Mouse (Mus musculus) lung, postnatal 10 days (tissue): ENCODE data around the gene Zfp248.

Experiments
- DNase-seq: peaks from one replicate; pipeline ENCODE4 v3.0.0; 2021

The Zfp248 gene

DNA sequence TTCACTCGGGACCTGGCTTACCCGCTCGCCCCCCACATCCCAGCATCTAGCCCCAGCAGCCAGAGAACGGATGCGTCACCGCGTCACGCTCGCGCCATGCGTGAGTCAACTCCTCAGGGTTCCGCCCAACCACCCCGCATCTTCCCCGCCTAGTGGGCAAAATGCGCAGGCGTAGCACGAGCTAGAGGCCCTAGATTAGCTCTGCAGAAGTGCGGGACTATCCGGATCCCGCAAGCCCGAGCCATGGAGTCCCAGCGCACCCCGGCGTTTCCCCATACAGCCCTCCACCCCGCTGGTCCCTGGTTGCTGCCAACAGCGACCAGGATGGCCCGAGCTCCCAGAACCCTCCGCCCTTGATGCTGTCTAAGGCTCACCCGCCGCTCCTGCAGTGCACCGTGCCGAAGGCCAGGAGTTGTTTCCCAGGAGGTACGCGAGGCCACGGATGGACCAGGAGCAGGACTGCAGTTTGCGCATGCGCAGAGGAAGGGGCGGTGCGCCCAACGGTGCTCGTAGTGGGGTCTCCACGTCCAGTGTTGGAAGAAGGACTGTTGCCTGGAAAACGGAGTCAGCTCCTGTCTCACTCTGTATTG is at the start of gene Zfp248:
Gene Zfp248, minus strand, starts transcription at position 487 of the 590 bp plus-strand sequence.
- peak; percentile 93 for DNase-seq

GRCm38 (mm10) chr6:118499010-118499409 is 43.7 kb upstream of the Zfp248 start:
- DNase-seq: no peak

DNA sequence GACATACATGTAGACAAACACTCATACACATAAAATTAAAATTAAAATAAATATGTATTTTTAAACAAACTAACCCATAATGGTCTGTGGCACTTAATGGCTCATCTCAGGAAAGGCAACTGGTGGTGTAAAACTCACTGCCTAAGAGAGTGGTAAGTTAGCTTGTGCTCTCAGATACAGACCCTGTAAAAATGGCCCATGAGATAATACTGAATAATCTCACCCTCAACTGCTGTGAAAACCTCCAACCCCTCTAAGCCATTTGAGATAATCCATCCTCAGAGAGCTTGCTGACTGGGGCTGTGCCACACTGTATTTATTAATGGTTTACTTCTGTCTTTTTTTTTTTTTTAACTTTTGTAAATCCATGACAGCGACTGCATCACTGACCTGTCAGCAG is 26.8 kb upstream of the Zfp248 start:
- DNase-seq: no peak

- DNase-seq: peak; percentile 86
These were observed 23.8 kb upstream of the Zfp248 start, which contains the start of gene Zfp9 for GRCm38 (mm10) chr6:118478957-118479708. TSS of gene Zfp9 (minus strand) at chr6:118479320.

GRCm38 (mm10) chr6:118477875-118478785 is 22.8 kb upstream of the Zfp248 start:
- no peak for DNase-seq

DNA sequence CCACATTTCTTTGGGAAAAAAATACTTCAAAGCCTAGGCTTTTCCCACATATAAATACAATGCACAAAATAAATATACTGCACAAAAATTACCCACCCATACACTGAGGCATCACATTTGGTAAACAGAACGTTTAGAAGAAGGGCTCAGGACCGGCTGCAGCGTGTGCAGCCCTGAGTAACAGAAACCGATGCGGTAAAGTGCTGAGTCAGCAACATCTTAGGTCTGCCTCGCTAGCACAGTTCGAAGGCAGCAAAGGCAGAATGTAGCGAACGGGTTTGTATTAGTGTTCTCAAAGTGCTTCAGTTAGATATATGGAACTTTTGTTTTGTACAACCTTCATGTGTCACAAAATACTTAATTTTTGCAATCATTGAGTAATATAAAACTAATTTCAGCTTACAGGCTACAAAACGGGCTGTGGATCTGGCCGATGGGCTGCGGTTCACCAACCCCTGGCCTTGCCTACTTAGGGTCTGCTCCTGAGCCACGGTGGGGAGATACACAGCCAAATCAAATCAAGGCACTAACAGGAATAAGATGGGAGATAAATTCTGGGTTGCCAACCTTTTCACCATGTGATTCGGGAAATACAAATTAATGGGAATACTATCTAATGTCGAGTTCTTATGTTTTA is 6.9 kb upstream of the Zfp248 start:
- no peak for DNase-seq

- DNase-seq: no peak
These were observed 2.4 kb upstream of the Zfp248 start for GRCm38 (mm10) chr6:118457726-118458125.

GRCm38 (mm10) chr6:118454452-118454851 is 876 bp downstream of the Zfp248 start:
- DNase-seq: no peak

GRCm38 (mm10) chr6:118431502-118431901 is 23.8 kb downstream of the Zfp248 start:
- no peak for DNase-seq

DNA sequence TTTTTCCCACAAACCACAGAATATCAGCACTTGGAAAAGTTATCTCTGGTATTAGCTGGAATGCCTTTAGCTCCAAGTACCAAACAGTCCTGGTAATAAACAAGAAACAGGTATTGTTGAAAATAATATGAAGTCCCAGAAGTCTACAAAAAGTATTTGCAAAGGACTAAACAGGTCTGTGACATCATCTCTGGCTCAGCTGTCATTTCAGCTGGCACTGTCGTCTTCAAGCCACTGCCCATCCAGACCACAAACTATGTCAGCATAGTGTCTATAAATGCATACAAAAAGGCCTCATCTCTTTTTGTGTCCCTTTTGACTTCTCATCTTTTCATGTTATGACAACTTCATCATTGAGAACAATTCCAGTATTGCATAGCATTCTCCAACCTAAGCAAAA is 28.7 kb downstream of the Zfp248 start:
- no peak for DNase-seq

DNA sequence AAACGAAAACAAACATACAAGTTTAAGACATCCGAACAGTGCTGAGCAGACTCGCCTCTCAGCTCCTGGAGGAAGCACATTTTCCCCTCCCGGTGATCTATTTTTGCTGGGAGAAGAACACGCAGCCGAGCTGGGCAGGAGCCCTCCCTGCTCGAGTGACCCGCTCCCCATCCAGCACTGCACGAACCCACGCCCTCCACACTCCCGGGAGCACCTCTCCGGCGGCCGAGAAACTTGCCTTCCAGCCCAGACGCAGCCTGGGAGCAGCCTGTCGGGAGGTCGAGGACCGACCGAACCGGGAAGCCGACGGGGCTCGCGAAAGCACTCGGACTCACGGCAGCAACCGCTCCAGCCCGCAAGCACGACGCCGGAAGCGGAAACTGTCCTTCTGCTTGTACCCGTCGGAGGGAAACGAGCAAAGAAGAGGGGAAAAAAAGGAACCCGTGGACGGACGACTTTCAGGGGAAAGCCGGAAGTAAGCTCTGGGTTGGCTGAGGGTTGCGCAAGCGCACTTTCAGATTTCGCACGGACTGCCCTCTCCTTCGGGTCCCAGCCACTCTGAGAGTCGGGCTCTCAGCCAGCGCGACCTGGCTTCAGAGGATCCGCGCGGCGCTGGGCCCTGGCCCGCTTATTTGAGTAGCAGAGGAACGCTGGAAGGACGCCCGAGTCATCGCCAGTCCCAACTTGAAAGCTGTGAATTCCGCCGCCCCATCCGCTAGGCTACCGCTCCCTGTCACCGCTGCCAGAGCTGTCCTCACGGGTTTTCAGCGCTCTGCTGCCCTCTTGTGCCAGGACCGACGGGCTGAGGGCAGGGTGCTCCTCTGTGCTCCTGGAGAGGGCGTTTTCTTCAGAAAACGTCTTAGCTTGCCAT is 36.0 kb downstream of the Zfp248 start, which contains the start of gene Bms1:
Gene Bms1, minus strand, starts transcription at position 425 of the 871 bp plus-strand sequence.
- peak; percentile 97 for DNase-seq

DNA sequence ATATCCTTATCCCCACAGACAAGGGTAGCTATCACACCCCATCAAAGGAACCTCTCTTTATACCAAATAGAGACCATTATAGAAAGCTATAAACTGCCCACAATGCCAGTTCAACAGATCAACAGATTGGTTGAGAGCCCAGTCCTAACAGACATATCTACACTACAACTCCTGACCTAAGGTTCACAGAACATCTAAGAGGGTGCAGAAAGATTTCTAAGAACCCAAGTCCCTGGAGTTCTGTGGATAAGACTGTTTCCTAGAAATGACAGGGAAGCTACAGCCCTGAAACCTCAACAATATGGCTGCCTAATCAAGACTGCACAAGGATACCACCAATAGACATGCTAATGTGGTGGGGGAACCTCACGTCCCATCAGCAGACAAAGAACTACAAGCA is 44.9 kb downstream of the Zfp248 start:
- no peak for DNase-seq

- no peak for DNase-seq
These were observed 46.8 kb downstream of the Zfp248 start for GRCm38 (mm10) chr6:118408510-118408909.

DNA sequence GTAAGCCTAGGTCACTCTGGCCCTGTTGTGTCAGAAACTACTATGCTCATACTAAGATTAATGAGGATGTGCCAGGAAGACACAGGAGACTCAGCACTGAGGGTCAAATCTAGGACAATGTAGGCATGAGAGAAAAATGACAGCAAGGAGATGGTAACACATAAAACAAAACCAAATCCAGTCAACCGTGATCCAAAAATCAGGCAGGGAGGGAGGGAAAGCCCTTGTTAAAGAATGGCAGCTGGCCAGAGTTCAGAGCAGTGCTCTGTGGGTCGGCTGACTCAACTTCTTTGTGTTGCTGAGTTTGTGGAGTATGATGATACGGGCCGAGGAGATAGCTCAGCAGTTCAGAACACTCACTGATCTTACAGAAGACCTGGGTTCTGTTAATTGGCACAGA is 48.9 kb downstream of the Zfp248 start:
- DNase-seq: no peak

DNA sequence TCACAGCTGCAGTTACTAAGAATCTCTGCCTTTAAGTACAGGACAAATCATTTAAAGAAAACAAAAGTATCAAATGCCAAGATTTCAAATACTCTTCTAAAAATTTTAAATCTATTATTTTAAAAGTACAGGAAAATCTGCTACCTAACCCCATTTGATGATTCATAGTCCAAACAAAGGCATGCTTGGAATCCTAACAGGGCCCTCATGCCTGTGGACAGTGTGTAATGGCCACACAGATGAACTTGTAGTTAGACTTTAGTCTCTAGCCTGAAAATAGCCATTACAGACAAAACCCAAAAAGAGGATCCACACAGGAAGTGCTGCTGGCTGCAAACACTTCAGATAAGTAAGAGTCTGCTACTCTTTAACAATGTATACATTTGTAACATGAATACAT is 64.6 kb downstream of the Zfp248 start:
- no peak for DNase-seq

GRCm38 (mm10) chr6:118385962-118386361 is 69.4 kb downstream of the Zfp248 start:
- no peak for DNase-seq

DNA sequence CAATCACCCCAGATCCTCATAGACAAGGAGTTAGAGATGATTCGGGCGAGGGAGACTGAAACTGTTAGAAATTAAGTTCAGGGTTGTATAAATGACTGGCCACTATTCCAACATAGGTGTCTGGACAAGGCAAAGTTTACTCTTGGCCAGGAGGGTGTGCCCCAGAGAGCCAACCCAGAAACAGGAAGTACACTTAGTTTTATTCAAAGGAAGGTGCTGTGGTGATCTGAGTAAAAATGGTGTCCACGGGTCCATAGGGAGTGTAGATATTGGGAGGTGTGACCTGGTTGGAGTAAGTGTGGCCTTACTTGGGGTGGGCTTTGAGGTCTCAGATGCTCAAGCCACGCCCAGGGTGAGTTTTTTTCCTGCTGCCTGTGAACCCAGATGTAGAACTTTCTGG is 74.1 kb downstream of the Zfp248 start:
- no peak for DNase-seq

DNA sequence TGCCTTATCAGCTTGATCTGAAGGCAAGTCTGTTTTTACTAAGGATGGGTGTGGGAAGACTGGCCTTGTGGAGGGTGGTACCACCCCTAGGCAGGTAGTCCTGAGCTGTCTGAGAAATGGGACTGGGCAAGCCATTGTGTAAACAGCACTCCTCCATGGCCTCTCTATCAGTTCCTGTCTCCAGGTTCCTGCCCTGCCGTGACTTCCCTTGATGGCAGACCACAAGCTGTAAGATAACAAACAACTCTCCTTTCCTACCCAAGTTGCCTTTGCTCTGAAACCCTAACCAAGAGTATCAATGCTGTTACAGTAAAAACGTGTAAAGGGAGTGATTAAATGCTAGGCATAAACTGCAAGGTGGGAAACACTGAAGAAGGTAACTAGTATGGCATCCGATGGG is 74.7 kb downstream of the Zfp248 start:
- DNase-seq: no peak

- peak; percentile 80 for DNase-seq
These were observed 75.7 kb downstream of the Zfp248 start for GRCm38 (mm10) chr6:118379451-118380167.

GRCm38 (mm10) chr6:118377611-118378010 is 77.7 kb downstream of the Zfp248 start:
- DNase-seq: no peak
